Mouse (Mus musculus): ENCODE measurements around the gene Gm6034. TPM values are rescaled to one million over a fixed set of nuclear protein-coding genes. Genes with fewer than 3 reads are reported as not detected.
A peak's percentile ranks its signal among the peaks of the same experiment; 100 is the strongest.

Gene Gm6034
- total and polyA plus RNA-seq, 3 experiments = 0.11 TPM; not detected in 2

DNA sequence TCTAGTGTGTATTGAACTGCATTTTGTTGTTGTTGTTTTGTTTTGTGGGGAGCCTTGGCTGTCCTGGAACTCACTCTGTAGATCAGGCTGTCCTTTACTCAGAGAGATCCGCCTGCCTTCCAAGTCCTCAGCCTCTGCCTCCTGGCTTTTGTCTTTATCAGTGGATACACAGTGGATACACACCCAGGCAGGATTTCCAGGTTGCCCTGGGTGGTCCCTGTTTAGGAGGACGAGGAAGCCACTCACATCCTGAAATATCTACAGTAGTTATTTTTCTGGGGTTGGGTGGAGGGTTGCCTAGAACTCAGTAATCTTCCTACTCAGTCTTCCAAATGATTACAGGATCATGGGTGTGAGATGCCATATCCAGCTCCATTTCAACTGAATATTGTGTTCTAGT is 23.8 kb upstream of the Gm6034 start:
- peaks cover 78% of the 10 kb centered on the region for H3K79me2 ChIP-seq (ENCODE audit: control insufficient read depth, insufficient read depth, low read length, poor library complexity)
- H3K27me3 ChIP-seq (ENCODE audit: control insufficient read depth in 1 of 2, insufficient read depth in 2 of 2, low read length in 2 of 2) = no peaks in the 10 kb centered on the region
- DNase-seq (ENCODE audit: low read depth, low spot score) = peak; percentile 42
- peaks cover 22 to 57% of the 10 kb centered on the region in 2 experiments for H3K4me1 ChIP-seq (ENCODE audit: control insufficient read depth in 1 of 2, insufficient read depth in 2 of 2, low read length in 2 of 2)
- TF ChIP-seq TCF12 (IDR thresholded peaks at IDR 0.05; ENCODE audit: low read depth, low read length) = no peak
- H3K36me3 ChIP-seq (ENCODE audit: control insufficient read depth in 1 of 2, insufficient read depth in 2 of 2, low read length in 2 of 2) = peaks cover 15 to 58% of the 10 kb centered on the region in 2 experiments
- H3K9me3 ChIP-seq (replicated peaks; ENCODE audit: insufficient read depth, low read length) = no peaks in the 10 kb centered on the region
- H3K9ac ChIP-seq (ENCODE audit: control insufficient read depth, low read depth, low read length, poor library complexity, severe bottlenecking) = peak overlapping the region; percentile 60
- peak overlapping the region; percentile 97 for H3K27ac ChIP-seq (ENCODE audit: control insufficient read depth, low read depth, low read length)
- H3K4me3 ChIP-seq (ENCODE audit: control insufficient read depth in 1 of 2, insufficient read depth in 1 of 2, low read depth in 2 of 2, low read length in 2 of 2) = peak overlapping the region; percentile 32 to 52; a peak in 3 of 4 replicates

DNA sequence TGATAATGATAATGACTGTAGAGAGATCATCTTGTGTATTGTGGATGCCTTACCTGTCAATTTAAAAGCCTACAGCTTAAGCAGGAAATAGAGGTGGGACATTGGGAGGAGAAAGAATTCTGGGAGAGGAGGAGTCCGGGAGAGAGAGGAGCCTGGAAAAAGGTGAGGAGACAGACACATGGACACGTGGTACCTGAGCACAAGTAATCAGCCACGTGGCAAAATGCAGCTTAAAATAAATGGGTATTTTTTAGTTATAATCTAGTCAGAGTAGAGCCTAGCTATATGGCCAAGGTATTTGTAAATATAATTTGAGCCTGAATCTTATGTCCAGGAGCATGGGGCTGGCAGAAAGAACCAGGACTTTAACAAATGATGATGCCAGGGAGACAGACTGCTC is 23.2 kb upstream of the Gm6034 start:
- Histone ChIP-seq H3K9ac (ENCODE audit: control insufficient read depth, low read depth, low read length, poor library complexity, severe bottlenecking) (peak overlapping the region; percentile 60), H3K4me1 (ENCODE audit: control insufficient read depth in 1 of 2, insufficient read depth in 2 of 2, low read length in 2 of 2) (peaks cover 26 to 59% of the 10 kb centered on the region in 2 experiments)

DNA sequence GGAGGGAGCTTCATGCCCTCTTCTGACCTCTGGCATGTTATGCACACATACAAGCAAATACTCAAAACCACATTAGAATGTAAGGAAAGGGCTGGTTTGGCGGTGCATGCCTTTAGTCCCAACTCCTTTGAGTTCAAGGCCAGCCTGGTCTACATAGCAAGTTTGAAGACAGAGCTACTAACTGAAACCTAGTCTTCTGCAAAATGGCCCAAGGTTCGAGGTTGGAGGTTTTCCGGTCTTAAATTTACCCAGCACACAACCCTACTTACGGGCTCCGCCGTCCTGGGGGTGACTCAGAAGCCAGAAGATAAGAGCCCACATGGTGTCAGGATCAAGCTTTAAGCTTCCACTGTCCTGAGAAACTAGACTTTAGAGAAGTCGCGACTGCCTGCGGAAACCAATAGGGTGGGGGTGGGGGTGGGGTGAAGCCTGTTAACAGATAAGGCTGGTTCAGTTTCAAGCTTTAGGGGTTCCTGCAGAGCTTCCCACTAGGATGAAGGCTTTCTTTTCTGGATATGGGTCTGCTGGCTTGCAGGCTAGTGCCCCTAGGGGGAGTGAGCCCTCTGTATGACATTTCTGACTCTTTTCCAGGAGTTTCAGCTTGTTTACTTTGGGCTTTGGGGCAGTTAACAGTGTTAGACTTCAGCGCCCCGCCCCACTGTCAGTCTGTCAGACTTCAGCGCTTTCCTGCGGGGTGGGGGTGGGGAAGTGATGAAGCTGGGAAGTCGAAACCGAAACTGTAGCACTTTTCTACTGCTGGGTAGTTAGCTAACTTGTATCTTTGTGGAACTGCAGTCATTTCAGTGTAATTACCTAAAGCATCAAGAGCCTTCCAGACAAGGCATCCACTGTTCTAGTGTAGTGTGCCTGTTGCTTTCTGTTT is 22.3 kb upstream of the Gm6034 start, which contains the start of gene H2-T24:
TSS of gene H2-T24 (minus strand) at position 370 of the 883 bp plus-strand sequence.
- Histone ChIP-seq H3K27ac (ENCODE audit: control insufficient read depth, low read depth, low read length) (peak within 1 kb of the TSS; percentile 97), H3K9me3 (replicated peaks; ENCODE audit: insufficient read depth, low read length) (no peaks in the 10 kb centered on the region), H3K4me3 (ENCODE audit: control insufficient read depth in 1 of 2, insufficient read depth in 1 of 2, low read depth in 2 of 2, low read length in 2 of 2) (peak within 1 kb of the TSS; percentile 52), H3K4me1 (ENCODE audit: control insufficient read depth in 1 of 2, insufficient read depth in 2 of 2, low read length in 2 of 2) (peaks cover 36 to 66% of the 10 kb centered on the region in 2 experiments), H3K79me2 (ENCODE audit: control insufficient read depth, insufficient read depth, low read length, poor library complexity) (peaks cover 78% of the 10 kb centered on the region), H3K9ac (ENCODE audit: control insufficient read depth, low read depth, low read length, poor library complexity, severe bottlenecking) (peak within 1 kb of the TSS; percentile 64), H3K27me3 (ENCODE audit: control insufficient read depth in 1 of 2, insufficient read depth in 2 of 2, low read length in 2 of 2) (no peaks in the 10 kb centered on the region), H3K36me3 (ENCODE audit: control insufficient read depth in 1 of 2, insufficient read depth in 2 of 2, low read length in 2 of 2) (peaks cover 8 to 66% of the 10 kb centered on the region in 2 experiments)
- DNase-seq (ENCODE audit: low read depth, low spot score) = peak; percentile 97
- peak; percentile 71 for TF ChIP-seq CHD2 (IDR thresholded peaks at IDR 0.05; ENCODE audit: low read length)
- peak; percentile 16 to 65; a peak in 3 of 4 replicates for TF ChIP-seq EP300 (IDR thresholded peaks at IDR 0.05; ENCODE audit: low read depth in 1 of 2, low read length in 2 of 2)
- peak in 1 of 3 experiments; percentile 21; a peak in 2 of 6 replicates for TF ChIP-seq CTCF (IDR thresholded peaks at IDR 0.05 in 2 of 3, conservative IDR thresholded peaks at IDR 0.05 in 1 of 3; ENCODE audit: control insufficient read depth in 1 of 3, insufficient read depth in 1 of 3, low read depth in 2 of 3, low read length in 3 of 3, poor library complexity in 1 of 3, severe bottlenecking in 1 of 3)
- TF ChIP-seq USF1 (IDR thresholded peaks at IDR 0.05; ENCODE audit: low read depth, low read length) = 0 out of 2 replicates have a peak, but pooled peaks have one; percentile 33
- TF ChIP-seq NELFE (IDR thresholded peaks at IDR 0.05; ENCODE audit: low read depth, low read length) = peak; percentile 58
- peak; percentile 79; the same call in 1 of the 2 replicates for TF ChIP-seq JUND (IDR thresholded peaks at IDR 0.05; ENCODE audit: low read depth, low read length)
- no peak; the same call in 1 of the 2 replicates for TF ChIP-seq MYB (IDR thresholded peaks at IDR 0.05; ENCODE audit: low read depth, low read length)
- peak; percentile 46 for TF ChIP-seq BHLHE40 (IDR thresholded peaks at IDR 0.05; ENCODE audit: borderline replicate concordance, low read depth, low read length)
- peak; percentile 84 for TF ChIP-seq MYC (IDR thresholded peaks at IDR 0.05; ENCODE audit: low read depth, low read length)
- peak; percentile 58 for TF ChIP-seq TBP (IDR thresholded peaks at IDR 0.05; ENCODE audit: low read depth, low read length)
- peak; percentile 58 for TF ChIP-seq HCFC1 (IDR thresholded peaks at IDR 0.05; ENCODE audit: low read depth, low read length)
- TF ChIP-seq ZC3H11A (IDR thresholded peaks at IDR 0.05; ENCODE audit: low read depth, low read length) = no peak
- 0 out of 2 replicates have a peak, but pooled peaks have one; percentile 7 for TF ChIP-seq ELF1 (IDR thresholded peaks at IDR 0.05; ENCODE audit: low read depth, low read length)
- peak; percentile 46; the same call in 1 of the 2 replicates for TF ChIP-seq MAX (IDR thresholded peaks at IDR 0.05; ENCODE audit: low read length)
- TF ChIP-seq ZKSCAN1 (IDR thresholded peaks at IDR 0.05; ENCODE audit: low read depth, low read length) = no peak
- peak; percentile 30 to 82; a peak in 2 of 4 replicates for TF ChIP-seq POLR2A (IDR thresholded peaks at IDR 0.05; ENCODE audit: control insufficient read depth in 1 of 2, insufficient read depth in 1 of 2, low read depth in 1 of 2, low read length in 2 of 2, poor library complexity in 1 of 2)
- TF ChIP-seq ZNF384 (IDR thresholded peaks at IDR 0.05; ENCODE audit: low read depth, low read length) = no peak
- no peak for TF ChIP-seq RCOR1 (IDR thresholded peaks at IDR 0.05; ENCODE audit: low read depth, low read length)
- peak; percentile 92 for TF ChIP-seq ETS1 (IDR thresholded peaks at IDR 0.05; ENCODE audit: low read depth, low read length)
- no peak for TF ChIP-seq MEF2A (IDR thresholded peaks at IDR 0.05; ENCODE audit: extremely low read depth, insufficient replicate concordance, low read depth, low read length, poor library complexity, severe bottlenecking)
- peak; percentile 31 for TF ChIP-seq TAL1 (IDR thresholded peaks at IDR 0.05; ENCODE audit: low read length)

More for the DNA sequence above, 23.2 kb upstream of the Gm6034 start:
- Histone ChIP-seq H3K36me3 (ENCODE audit: control insufficient read depth in 1 of 2, insufficient read depth in 2 of 2, low read length in 2 of 2) (peaks cover 13 to 58% of the 10 kb centered on the region in 2 experiments), H3K27ac (ENCODE audit: control insufficient read depth, low read depth, low read length) (peak overlapping the region; percentile 97), H3K4me3 (ENCODE audit: control insufficient read depth in 1 of 2, insufficient read depth in 1 of 2, low read depth in 2 of 2, low read length in 2 of 2) (peak overlapping the region; percentile 52), H3K27me3 (ENCODE audit: control insufficient read depth in 1 of 2, insufficient read depth in 2 of 2, low read length in 2 of 2) (no peaks in the 10 kb centered on the region), H3K9me3 (replicated peaks; ENCODE audit: insufficient read depth, low read length) (no peaks in the 10 kb centered on the region), H3K79me2 (ENCODE audit: control insufficient read depth, insufficient read depth, low read length, poor library complexity) (peaks cover 77% of the 10 kb centered on the region)
- TF ChIP-seq MYC (IDR thresholded peaks at IDR 0.05; ENCODE audit: low read depth, low read length) (peak; percentile 97), MXI1 (IDR thresholded peaks at IDR 0.05; ENCODE audit: low read depth, low read length) (peak; percentile 90), NELFE (IDR thresholded peaks at IDR 0.05; ENCODE audit: low read depth, low read length) (no peak), USF1 (IDR thresholded peaks at IDR 0.05; ENCODE audit: low read depth, low read length) (peak; percentile 68), MAX (IDR thresholded peaks at IDR 0.05; ENCODE audit: low read length) (peak; percentile 90)
- peak; percentile 34 for DNase-seq (ENCODE audit: low read depth, low spot score)
